Mouse (Mus musculus) cerebellum, adult 2 months (tissue): ENCODE measurements around the gene Hip1r.

Experiments
- CTCF ChIP-seq: fragments of 200-500 bp; IDR thresholded peaks from 2 replicates; pipeline ENCODE4 v1.5.1; 2011; ENCODE audit warnings: low read depth, mild to moderate bottlenecking, control low read depth, low read length, moderate library complexity, borderline replicate concordance; ENCODE audit not compliant: insufficient read depth
- POLR2A ChIP-seq: fragments of 200-500 bp; IDR thresholded peaks from 2 replicates; pipeline ENCODE4 v1.6.1; 2011; ENCODE audit warnings: low read length, control low read depth, borderline replicate concordance; ENCODE audit not compliant: insufficient read depth

DNA sequence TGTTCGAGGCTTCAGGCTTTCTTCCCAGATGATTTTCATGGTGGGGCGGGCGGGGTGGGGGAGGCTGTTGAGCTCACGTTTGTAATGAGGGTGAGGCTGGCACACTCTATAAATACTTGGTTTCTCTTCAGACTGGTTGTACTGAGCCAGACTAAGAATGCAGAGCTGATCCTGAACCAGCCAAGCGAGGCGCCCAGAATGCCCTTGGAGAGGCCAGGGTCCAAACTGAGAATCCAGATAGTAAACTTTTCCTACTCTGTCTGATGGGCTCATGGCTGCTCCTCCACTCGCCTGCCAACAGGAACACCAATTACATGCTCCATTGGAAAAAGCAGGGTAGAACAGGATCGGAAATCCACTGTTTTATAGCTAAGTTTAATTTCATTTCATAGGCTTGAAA is 4.2 kb upstream of the Hip1r start:
- TF ChIP-seq POLR2A = no peak
- TF ChIP-seq CTCF = no peak
